Mouse (Mus musculus) hindbrain, embryonic 10.5 days (tissue): Measurements from ENCODE around the gene Upf3b. TPM values are rescaled to one million over a fixed set of nuclear protein-coding genes. Genes with fewer than 3 reads are reported as not detected.
A peak's percentile ranks its signal among the peaks of the same experiment; 100 is the strongest.
"Not testable (repeated sequence)": the region's sequence is repeated elsewhere in the genome, so short reads cannot be mapped to it uniquely, and the experiment has no call there.

Experiments used
- DNase-seq: peaks from one replicate; pipeline ENCODE4 v3.0.0-alpha.2; 2017; ENCODE audit warnings: low spot score
- H3K27ac ChIP-seq: fragments of 300-500 bp; sonication (generic); 2 replicates; pipeline ENCODE4 v1.5.1; 2016; ENCODE audit warnings: mild to moderate bottlenecking, moderate library complexity
- H3K27me3 ChIP-seq: fragments of 300-500 bp; sonication (generic); 2 replicates; pipeline ENCODE4 v1.6.1; 2016; ENCODE audit warnings: mild to moderate bottlenecking; ENCODE audit not compliant: poor library complexity, insufficient read depth, severe bottlenecking
- H3K36me3 ChIP-seq: fragments of 300-500 bp; sonication (generic); 2 replicates; pipeline ENCODE4 v1.6.1; 2016; ENCODE audit warnings: mild to moderate bottlenecking, moderate library complexity
- H3K4me1 ChIP-seq: fragments of 300-500 bp; sonication (generic); replicated peaks from 2 replicates; pipeline ENCODE4 v1.6.1; 2016; ENCODE audit warnings: mild to moderate bottlenecking
- H3K4me3 ChIP-seq: fragments of 300-500 bp; sonication (generic); 2 replicates; pipeline ENCODE4 v1.5.1; 2016; ENCODE audit warnings: mild to moderate bottlenecking, moderate library complexity
- H3K9me3 ChIP-seq: fragments of 300-500 bp; sonication (generic); 2 replicates; pipeline ENCODE4 v1.6.1; 2016; ENCODE audit warnings: mild to moderate bottlenecking, moderate library complexity
- WGBS: fragments of 180-500 bp; shearing (Covaris S2); methylation state at CpG from one replicate; pipeline ENCODE4 v1.1.7; 2016; 5-methylcytosine and 5-hydroxymethylcytosine counted together
- polyA plus RNA-seq: library from polyadenylated mRNA; unstranded; fragments of >200 nt; fragmentation: Nextera tagmentation; extraction: Ambion mirVana; gene quantifications from 2 replicates; pipeline ENCODE4 v1.2.1, GENCODE M21; 2016

The Upf3b gene
- 13.0 and 18.5 TPM in 2 replicates for polyA plus RNA-seq

DNA sequence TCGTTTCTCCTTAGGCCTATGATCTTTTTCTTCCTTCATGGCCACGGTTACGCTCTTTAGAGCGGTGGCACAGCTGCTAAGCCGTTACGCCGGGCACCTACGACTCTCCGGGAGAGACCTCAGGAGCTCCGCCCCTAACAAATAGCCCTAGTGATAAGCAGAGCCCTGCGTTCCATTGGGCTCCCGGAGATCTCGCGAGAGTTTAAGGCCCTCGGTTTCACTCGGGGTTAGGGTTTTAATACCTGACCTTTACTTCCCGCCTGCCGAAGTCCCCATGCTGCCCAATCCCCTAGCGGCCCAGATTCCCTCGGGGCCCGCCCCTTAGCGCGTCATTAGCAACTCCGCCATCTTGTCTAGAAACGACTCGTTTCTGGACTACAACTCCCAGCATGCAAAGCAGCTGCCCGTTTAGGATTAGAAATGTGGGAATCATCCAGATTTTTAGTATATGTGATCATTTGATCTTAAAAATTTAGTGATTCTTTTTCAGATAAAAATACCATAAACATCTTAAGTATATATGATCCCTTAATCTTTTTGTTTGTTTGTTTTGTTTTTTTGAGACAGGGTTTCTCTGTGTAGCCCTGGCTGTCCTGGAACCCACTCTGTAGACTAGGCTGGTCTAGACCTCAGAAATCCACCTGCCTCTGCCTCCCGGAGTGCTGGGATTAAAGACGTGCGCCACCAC is at the start of gene Upf3b:
Upf3b (minus strand) TSS at position 130 of the 688 bp plus-strand sequence.
- Histone ChIP-seq H3K9me3 (no peaks in the 10 kb centered on the region), H3K36me3 (peaks cover 6% of the 10 kb centered on the region; the same call in 1 of the 2 replicates), H3K4me3 (peak within 1 kb of the TSS; percentile 61), H3K27me3 (peaks cover 1% of the 10 kb centered on the region), H3K27ac (peak within 1 kb of the TSS; percentile 89), H3K4me1 (peaks cover 4% of the 10 kb centered on the region; the same call in 1 of the 2 replicates)
- DNase-seq: peak; percentile 91
- WGBS: 17% methylated on average over 30 of the region's 30 CpGs

DNA sequence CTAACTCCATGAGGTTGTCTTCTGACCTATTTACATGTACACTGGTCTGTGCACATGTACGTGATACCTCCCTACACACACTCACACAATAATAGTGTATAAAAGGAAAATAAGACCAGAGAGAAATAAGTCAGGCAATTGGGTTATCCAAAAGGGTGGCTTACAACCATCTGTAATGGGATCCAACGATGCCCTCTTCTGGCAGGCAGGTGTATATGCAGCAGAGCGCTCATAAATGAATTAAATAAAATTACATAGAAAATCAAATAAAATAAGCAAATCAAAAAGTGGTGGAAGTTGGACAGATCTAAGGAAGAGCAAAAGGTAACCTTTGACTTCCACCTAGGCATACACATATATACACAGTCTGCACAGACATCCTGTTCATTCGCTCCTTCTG is 47.7 kb upstream of the Upf3b start:
- WGBS: 57% methylated on average over 4 of the region's 4 CpGs
- H3K27me3 ChIP-seq: no peaks in the 10 kb centered on the region
- no peak overlapping the region for H3K27ac ChIP-seq
- H3K36me3 ChIP-seq: peaks cover 31% of the 10 kb centered on the region
- no peaks in the 10 kb centered on the region for H3K4me1 ChIP-seq
- no peak for DNase-seq
- H3K9me3 ChIP-seq: no peaks in the 10 kb centered on the region
- H3K4me3 ChIP-seq: no peak overlapping the region

DNA sequence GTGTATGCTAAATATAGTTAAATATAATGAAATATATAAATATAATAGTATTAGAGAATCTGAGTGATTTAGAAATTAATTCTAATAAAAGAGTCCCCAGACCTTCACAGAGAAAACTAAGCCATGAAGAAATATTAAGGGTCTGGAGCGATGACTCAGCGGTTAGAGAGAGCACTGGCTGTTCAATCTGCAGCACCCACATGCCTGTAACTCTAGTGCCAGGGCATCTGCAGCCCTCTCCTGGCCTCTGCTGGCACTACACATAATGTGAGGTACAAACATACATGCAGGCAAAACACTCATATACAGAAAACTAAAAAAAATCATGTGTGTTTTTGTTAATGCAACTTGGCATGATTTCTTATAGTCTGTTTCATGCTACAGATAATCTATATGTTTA is 34.8 kb upstream of the Upf3b start:
- 91% methylated on average over 2 of the region's 2 CpGs for WGBS
- Histone ChIP-seq H3K27me3 (no peaks in the 10 kb centered on the region), H3K4me1 (no peaks in the 10 kb centered on the region), H3K9me3 (no peaks in the 10 kb centered on the region), H3K36me3 (peaks cover 58% of the 10 kb centered on the region), H3K4me3 (no peak overlapping the region), H3K27ac (no peak overlapping the region)
- DNase-seq: peak; percentile 8

DNA sequence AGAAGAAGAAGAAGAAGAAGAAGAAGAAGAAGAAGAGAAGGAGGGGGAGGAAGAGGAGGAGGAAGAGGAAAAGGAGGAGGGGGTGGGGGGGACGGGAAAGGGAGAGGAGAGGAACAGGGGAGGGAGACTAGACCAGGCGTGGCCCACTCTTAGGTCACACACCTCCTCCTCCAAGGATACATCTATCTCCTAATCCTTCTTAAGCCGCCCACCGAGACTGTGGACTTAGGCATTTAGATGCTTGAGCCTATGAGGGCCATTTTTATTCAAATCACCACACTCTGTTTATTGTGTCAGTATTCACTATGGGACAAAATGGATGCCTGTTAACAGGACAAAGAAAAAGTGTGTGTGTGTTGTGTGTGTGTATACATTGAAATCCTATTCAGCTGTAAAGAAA is 34.4 kb upstream of the Upf3b start:
- not testable (repeated sequence) for DNase-seq, H3K9me3 ChIP-seq, H3K4me3 ChIP-seq, H3K27me3 ChIP-seq, H3K27ac ChIP-seq, H3K4me1 ChIP-seq
- peaks cover 58% of the 10 kb centered on the region for H3K36me3 ChIP-seq
- 61% methylated on average over 2 of the region's 4 CpGs for WGBS

DNA sequence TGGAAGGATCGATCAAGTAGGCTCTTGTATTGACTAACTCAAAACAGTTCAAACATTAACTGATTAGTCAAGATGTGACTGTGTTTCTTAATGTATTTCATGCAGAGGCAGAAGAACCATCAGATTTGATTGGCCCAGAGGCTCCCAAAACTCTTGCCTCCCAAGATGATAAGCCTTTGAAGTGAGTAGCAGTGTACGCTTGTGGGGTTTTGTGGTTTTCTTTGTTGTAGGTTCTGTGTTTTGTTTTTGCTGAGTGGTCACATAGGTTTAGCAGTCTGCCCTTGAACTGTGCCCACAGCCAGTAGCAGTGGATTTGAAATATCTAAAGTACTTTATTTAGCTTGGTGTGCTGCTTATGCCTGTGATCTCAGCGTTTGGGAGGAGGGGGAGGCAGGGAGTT is 31.6 kb upstream of the Upf3b start:
- H3K36me3 ChIP-seq: peaks cover 61% of the 10 kb centered on the region

DNA sequence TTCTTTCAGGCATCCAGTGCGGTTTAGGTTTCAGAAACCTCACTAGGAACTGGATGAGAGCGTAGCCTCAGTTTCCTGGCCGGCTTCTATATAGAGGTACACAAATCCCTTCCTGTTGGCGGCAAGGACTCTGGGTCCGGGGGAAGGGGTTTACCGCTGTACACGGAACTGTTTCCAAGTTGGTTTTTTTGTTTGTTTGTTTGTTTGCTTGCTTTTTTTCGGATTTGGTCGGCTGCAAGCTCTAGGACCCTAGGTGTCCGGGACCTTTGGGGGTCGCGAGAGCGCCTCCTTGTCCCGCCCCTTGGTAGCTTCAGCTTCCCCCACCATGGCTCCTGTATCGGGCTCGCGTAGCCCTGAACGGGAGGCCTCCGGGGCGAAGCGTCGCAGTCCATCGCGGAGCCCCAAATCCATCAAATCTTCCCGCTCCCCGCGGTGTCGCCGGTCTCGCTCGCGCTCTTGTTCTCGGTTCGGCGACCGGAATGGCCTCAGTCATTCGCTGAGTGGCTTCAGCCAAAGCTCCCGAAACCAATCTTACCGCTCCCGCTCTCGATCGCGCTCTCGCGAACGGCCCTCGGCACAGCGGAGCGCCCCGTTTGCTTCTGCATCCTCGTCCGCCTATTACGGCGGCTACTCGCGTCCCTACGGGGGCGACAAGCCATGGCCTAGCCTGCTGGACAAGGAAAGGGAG is 16.7 kb upstream of the Upf3b start, which contains the start of gene Nkap:
Nkap (plus strand) TSS at position 125 of the 688 bp plus-strand sequence.
- no peaks in the 10 kb centered on the region; the same call in 1 of the 2 replicates for H3K9me3 ChIP-seq
- WGBS: 14% methylated on average over 58 of the region's 58 CpGs
- H3K27ac ChIP-seq: peak within 1 kb of the TSS; percentile 91
- no peaks in the 10 kb centered on the region for H3K27me3 ChIP-seq
- DNase-seq: peak; percentile 71
- peaks cover 10% of the 10 kb centered on the region for H3K4me1 ChIP-seq
- H3K36me3 ChIP-seq: peaks cover 5% of the 10 kb centered on the region; the same call in 1 of the 2 replicates
- H3K4me3 ChIP-seq: peak within 1 kb of the TSS; percentile 70

More for the DNA sequence above, 31.6 kb upstream of the Upf3b start:
- no peaks in the 10 kb centered on the region for H3K27me3 ChIP-seq
- H3K4me1 ChIP-seq: no peaks in the 10 kb centered on the region
- H3K4me3 ChIP-seq: no peak overlapping the region
- DNase-seq: no peak
- H3K9me3 ChIP-seq: no peaks in the 10 kb centered on the region
- 83% methylated on average over 3 of the region's 3 CpGs for WGBS
- no peak overlapping the region for H3K27ac ChIP-seq

DNA sequence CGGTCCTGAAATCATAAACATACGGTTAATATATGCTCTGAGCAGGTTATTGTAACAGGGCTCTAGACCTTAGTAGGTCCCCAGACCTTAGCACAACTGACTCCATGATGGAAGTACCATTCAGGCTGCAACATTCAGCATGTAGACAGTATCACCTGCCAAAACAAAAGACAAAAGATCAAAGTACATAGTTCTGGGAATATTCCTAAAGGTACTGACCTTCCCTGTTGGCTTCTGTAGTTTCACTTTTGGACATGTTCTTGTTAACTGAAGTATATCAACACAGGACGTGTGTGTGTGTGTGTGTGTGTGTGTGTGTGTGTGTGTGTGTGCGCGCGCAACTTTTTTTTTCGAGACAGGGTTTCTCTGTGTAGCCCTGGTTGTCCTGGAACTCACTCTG is 15.4 kb upstream of the Upf3b start:
- no peaks in the 10 kb centered on the region; the same call in 1 of the 2 replicates for H3K9me3 ChIP-seq
- WGBS: 91% methylated on average over 7 of the region's 7 CpGs

DNA sequence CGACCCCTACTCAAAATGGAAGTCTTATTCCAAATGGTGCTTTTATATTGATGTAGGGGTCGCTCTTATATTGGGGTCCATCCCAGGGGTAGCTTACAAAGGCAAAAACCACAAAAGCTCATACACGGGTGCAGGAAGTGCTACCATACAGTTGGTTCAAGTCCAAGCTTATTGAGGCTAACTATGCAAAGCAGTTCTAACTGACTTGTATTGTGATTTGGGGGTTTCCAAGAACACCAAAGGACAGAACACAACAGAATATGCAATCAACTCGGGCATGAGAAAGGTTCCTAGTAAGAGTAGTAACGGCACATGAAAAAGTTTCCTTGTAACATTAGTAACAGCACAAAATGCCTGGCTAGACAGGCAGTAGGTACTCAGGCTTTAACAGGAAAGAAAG is 10.1 kb upstream of the Upf3b start:
- Histone ChIP-seq H3K27ac (no peak overlapping the region), H3K27me3 (peaks cover 21% of the 10 kb centered on the region), H3K4me1 (no peaks in the 10 kb centered on the region), H3K4me3 (no peak overlapping the region), H3K9me3 (no peaks in the 10 kb centered on the region; the same call in 1 of the 2 replicates), H3K36me3 (no peaks in the 10 kb centered on the region)
- DNase-seq: no peak
- 74% methylated on average over 5 of the region's 5 CpGs for WGBS

More for the DNA sequence above, 15.4 kb upstream of the Upf3b start:
- no peak overlapping the region for H3K27ac ChIP-seq
- DNase-seq: no peak
- no peak overlapping the region for H3K4me3 ChIP-seq
- H3K27me3 ChIP-seq: no peaks in the 10 kb centered on the region
- H3K4me1 ChIP-seq: peaks cover 10% of the 10 kb centered on the region
- H3K36me3 ChIP-seq: 0 out of 2 replicates have a peak, but pooled peaks cover 3% of the 10 kb centered on the region

DNA sequence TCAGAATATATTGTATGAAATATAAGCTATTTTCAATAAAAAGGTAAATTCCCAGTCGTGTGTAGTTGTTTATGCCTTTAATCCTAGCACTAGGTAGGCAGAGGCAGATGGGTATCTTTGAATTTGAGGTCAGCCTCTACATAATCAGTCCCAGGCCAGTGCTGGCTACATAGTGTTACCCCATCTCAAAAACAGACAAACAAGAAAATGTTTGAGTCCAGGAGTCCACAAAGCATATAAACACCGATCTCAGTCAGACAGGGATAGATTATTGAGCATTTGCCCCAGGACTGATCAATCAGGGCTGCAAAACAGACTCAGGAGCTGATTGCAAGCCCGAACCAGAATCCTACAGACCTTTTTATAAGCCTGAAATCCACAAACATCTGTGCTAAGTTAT is 9.5 kb upstream of the Upf3b start:
- Histone ChIP-seq H3K9me3 (no peaks in the 10 kb centered on the region; the same call in 1 of the 2 replicates), H3K4me3 (no peak overlapping the region), H3K4me1 (no peaks in the 10 kb centered on the region), H3K27ac (no peak overlapping the region), H3K36me3 (no peaks in the 10 kb centered on the region), H3K27me3 (peaks cover 21% of the 10 kb centered on the region)
- DNase-seq: no peak
- WGBS: 68% methylated on average over 3 of the region's 3 CpGs

DNA sequence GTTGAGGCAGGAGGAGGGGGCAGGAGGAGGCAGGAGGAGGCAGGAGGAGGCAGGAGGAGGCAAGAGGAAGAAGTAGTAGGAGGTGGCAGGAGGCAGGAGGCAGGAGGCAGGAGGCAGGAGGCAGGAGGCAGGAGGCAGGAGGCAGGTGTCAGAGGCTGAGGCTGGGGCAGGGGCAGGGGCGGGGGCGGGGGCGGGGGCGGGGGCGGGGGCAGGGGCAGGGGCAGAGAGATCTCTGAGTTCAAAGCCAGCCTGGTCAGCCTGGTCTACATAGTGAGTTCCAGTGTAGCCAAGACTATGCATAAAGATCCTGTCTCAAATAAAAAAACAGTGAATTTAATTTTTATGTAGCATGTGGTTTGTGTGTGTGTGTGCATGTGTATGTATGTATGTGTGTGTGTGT is 7.0 kb upstream of the Upf3b start:
- Histone ChIP-seq H3K4me1 (no peaks in the 10 kb centered on the region), H3K4me3 (no peak overlapping the region), H3K9me3 (no peaks in the 10 kb centered on the region; the same call in 1 of the 2 replicates), H3K27ac (no peak overlapping the region), H3K36me3 (no peaks in the 10 kb centered on the region), H3K27me3 (peaks cover 21% of the 10 kb centered on the region)
- WGBS: 23% methylated on average over 3 of the region's 5 CpGs
- DNase-seq: no peak

DNA sequence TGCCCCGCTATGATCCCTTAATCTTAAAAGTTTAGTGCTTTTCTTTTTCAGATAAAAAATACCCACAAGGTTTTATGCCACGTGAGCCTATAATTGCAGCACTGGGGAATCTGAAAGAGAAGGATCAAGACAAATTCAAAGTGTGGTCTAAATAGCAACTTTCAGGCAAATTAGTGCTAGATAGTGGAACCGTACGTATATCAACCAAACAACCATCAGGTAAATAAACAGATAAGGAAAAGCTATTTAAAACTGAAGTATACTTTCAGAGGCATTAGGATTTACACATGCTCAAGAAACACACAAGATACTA is 715 bp upstream of the Upf3b start:
- Histone ChIP-seq H3K27me3 (peaks cover 6% of the 10 kb centered on the region), H3K27ac (no peak overlapping the region), H3K9me3 (no peaks in the 10 kb centered on the region), H3K4me1 (peaks cover 4% of the 10 kb centered on the region; the same call in 1 of the 2 replicates), H3K4me3 (no peak overlapping the region), H3K36me3 (peaks cover 4% of the 10 kb centered on the region; the same call in 1 of the 2 replicates)
- 80% methylated on average over 4 of the region's 4 CpGs for WGBS
- no peak for DNase-seq

DNA sequence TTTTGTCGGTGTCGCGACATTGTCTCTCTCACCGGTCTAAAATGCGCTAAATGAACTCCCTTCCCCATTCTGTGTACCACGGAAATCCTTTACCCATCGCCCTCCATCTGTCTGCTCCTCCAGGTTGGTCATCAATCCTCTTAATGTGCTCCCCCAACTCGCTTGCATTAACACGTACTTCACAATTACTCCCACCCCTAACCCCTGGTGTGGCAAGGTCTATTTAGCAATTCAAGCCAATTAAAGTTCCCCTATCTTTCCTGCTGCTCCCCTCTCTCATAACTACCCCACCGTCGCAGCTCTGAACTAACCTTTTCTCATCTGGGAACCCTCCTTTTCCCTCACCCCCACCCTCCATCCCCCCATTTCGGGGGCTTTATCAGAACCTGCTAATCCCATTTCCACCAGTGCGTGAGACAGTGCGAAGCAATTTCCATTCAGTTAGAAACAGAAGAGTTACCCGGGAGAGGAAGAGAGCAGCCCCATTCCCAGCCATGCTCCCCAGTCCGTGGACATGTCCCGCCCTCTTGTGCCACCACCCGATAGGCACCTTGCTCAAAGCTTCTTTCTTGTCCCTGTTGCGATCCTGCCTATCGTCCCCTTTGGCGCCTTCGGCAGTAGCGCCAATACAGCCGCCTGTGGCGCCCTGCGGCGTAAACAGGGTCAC is 463 bp downstream of the Upf3b start:
- Histone ChIP-seq H3K4me3 (peak overlapping the region; percentile 61), H3K4me1 (peaks cover 4% of the 10 kb centered on the region; the same call in 1 of the 2 replicates), H3K9me3 (no peaks in the 10 kb centered on the region), H3K36me3 (peaks cover 10% of the 10 kb centered on the region; the same call in 1 of the 2 replicates), H3K27me3 (no peaks in the 10 kb centered on the region), H3K27ac (peak overlapping the region; percentile 89)
- WGBS: 14% methylated on average over 27 of the region's 27 CpGs
- peak; percentile 4 for DNase-seq

DNA sequence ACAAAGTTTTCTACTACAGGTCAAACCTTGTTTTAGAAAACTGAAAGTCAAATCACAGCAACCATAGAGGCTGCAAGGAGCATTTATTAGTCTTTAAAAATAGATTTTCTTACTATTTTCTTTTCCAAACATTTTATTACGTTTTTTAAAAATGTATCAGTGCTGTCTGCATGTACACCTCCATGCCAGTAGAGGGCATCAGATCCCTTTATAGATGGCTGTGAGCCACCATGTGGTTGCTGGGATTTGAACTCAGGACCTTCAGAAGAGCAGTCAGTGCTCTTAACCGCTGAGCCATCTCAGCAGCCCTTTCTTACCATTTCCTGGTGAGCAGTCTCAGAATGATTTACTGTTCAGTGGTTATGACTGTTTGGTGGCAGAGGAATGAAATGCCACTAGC is 6.3 kb downstream of the Upf3b start:
- Histone ChIP-seq H3K36me3 (peaks cover 56% of the 10 kb centered on the region), H3K9me3 (no peaks in the 10 kb centered on the region), H3K27ac (no peak overlapping the region), H3K27me3 (no peaks in the 10 kb centered on the region), H3K4me1 (no peaks in the 10 kb centered on the region), H3K4me3 (no peak overlapping the region)
- DNase-seq: no peak
- WGBS: 80% methylated on average over 2 of the region's 2 CpGs
